Mouse (Mus musculus) kidney, adult 2 months (tissue): ENCODE measurements around the gene Ndn.

Source experiments
- CTCF ChIP-seq: fragments of 200-500 bp; conservative IDR thresholded peaks from 2 replicates; pipeline ENCODE4 v1.5.1; 2011; ENCODE audit warnings: low read depth, mild to moderate bottlenecking, control low read depth, low read length, moderate library complexity, mixed read lengths; ENCODE audit not compliant: insufficient read depth, insufficient read length
- POLR2A ChIP-seq: fragments of 200-500 bp; IDR thresholded peaks from one replicate; pipeline ENCODE4 v1.6.1; 2011; ENCODE audit warnings: low read depth, low read length, control low read depth

- TF ChIP-seq CTCF (no peak), POLR2A (no peak)
Measured at GRCm38 (mm10) chr7:62366730-62367129, 20.4 kb downstream of the Ndn start.
